Mouse (Mus musculus) MEL (cell line): ENCODE results near the gene Il4i1. TPM values are rescaled to one million over a fixed set of nuclear protein-coding genes. Genes with fewer than 3 reads are reported as not detected.
"Not testable (repeated sequence)": the region's sequence is repeated elsewhere in the genome, so short reads cannot be mapped to it uniquely, and the experiment has no call there.

Experiments used
- DNase-seq: peaks from one replicate; pipeline ENCODE4 v3.0.0; 2011; ENCODE audit warnings: low read depth, low spot score
- H3K27ac ChIP-seq: 2 replicates; pipeline ENCODE4 v1.5.1; 2012; ENCODE audit warnings: low read depth, mild to moderate bottlenecking, control low read depth, low read length, moderate library complexity; ENCODE audit not compliant: control insufficient read depth
- H3K27me3 ChIP-seq, 2 experiments: fragments of 150-350 bp in 1 of 2; sonication (generic) in 1 of 2; 2 replicates each; pipeline ENCODE4 v1.6.1; 2012; ENCODE audit warnings: low read length in 2 of 2, mild to moderate bottlenecking in 2 of 2, improper control_type of control experiment in 1 of 2, moderate library complexity in 1 of 2; ENCODE audit not compliant: insufficient read depth in 2 of 2, control insufficient read depth in 1 of 2
- H3K36me3 ChIP-seq, 2 experiments: 2 replicates each; pipeline ENCODE4 v1.6.1; 2012 to 2014; ENCODE audit warnings: low read length in 2 of 2, improper control_type of control experiment in 1 of 2, inconsistent platforms in 1 of 2, mild to moderate bottlenecking in 1 of 2; ENCODE audit not compliant: insufficient read depth in 2 of 2, control insufficient read depth in 1 of 2
- H3K4me1 ChIP-seq, 2 experiments: fragments of 150-350 bp in 1 of 2; sonication (generic) in 1 of 2; 2 replicates each; pipeline ENCODE4 v1.6.1; 2012; ENCODE audit warnings: low read length in 2 of 2, improper control_type of control experiment in 1 of 2, mild to moderate bottlenecking in 1 of 2; ENCODE audit not compliant: insufficient read depth in 2 of 2, control insufficient read depth in 1 of 2
- H3K4me3 ChIP-seq, 2 experiments: fragments of 150-350 bp in 1 of 2; sonication (generic) in 1 of 2; 2 replicates each; pipeline ENCODE4 v1.5.1; 2012; ENCODE audit warnings: low read depth in 2 of 2, low read length in 2 of 2, mild to moderate bottlenecking in 2 of 2, moderate library complexity in 2 of 2, control low read depth in 1 of 2, improper control_type of control experiment in 1 of 2; ENCODE audit not compliant: control insufficient read depth in 1 of 2, insufficient read depth in 1 of 2
- H3K79me2 ChIP-seq: 2 replicates; pipeline ENCODE4 v1.6.1; 2012; ENCODE audit warnings: mild to moderate bottlenecking, low read length, moderate library complexity; ENCODE audit not compliant: control insufficient read depth, poor library complexity, insufficient read depth
- H3K9ac ChIP-seq: 2 replicates; pipeline ENCODE4 v1.6.1; 2012; ENCODE audit warnings: low read depth, mild to moderate bottlenecking, control low read depth, low read length, moderate library complexity; ENCODE audit not compliant: control insufficient read depth, poor library complexity, severe bottlenecking
- H3K9me3 ChIP-seq: fragments of 150-350 bp; sonication (generic); replicated peaks from 2 replicates; pipeline ENCODE4 v1.6.1; 2012; ENCODE audit warnings: mild to moderate bottlenecking, low read length, improper control_type of control experiment, moderate library complexity; ENCODE audit not compliant: insufficient read depth
- CTCF ChIP-seq, 3 experiments: IDR thresholded peaks in 2 of 3; conservative IDR thresholded peaks in 1 of 3; 2 replicates each; pipeline ENCODE4 v1.5.1; 2011 to 2012; ENCODE audit warnings: low read length in 3 of 3, low read depth in 2 of 3, mild to moderate bottlenecking in 2 of 3, improper control_type of control experiment in 1 of 3, inconsistent platforms in 1 of 3, mixed read lengths in 1 of 3, moderate library complexity in 1 of 3; ENCODE audit not compliant: control insufficient read depth in 1 of 3, insufficient read depth in 1 of 3, poor library complexity in 1 of 3, severe bottlenecking in 1 of 3
- ELF1 ChIP-seq: IDR thresholded peaks from 2 replicates; pipeline ENCODE4 v1.6.1; 2014; ENCODE audit warnings: low read depth, mild to moderate bottlenecking, inconsistent platforms, low read length, improper control_type of control experiment, moderate library complexity
- ETS1 ChIP-seq: IDR thresholded peaks from 2 replicates; pipeline ENCODE4 v1.6.1; 2012; ENCODE audit warnings: low read depth, mild to moderate bottlenecking, inconsistent platforms, low read length, improper control_type of control experiment, moderate library complexity
- KAT2A ChIP-seq: conservative IDR thresholded peaks from 2 replicates; pipeline ENCODE4 v1.6.1; 2012; ENCODE audit warnings: low read depth, low read length, improper control_type of control experiment, inconsistent platforms
- MAFK ChIP-seq: IDR thresholded peaks from 2 replicates; pipeline ENCODE4 v1.6.1; 2011; ENCODE audit warnings: low read depth, mild to moderate bottlenecking, low read length, improper control_type of control experiment, borderline replicate concordance
- MAX ChIP-seq: IDR thresholded peaks from 2 replicates; pipeline ENCODE4 v1.6.1; 2011; ENCODE audit warnings: low read length, improper control_type of control experiment
- MXI1 ChIP-seq: IDR thresholded peaks from 2 replicates; pipeline ENCODE4 v1.6.1; 2011; ENCODE audit warnings: mild to moderate bottlenecking, low read depth, low read length, improper control_type of control experiment
- MYC ChIP-seq: IDR thresholded peaks from 2 replicates; pipeline ENCODE4 v1.6.1; 2011; ENCODE audit warnings: low read depth, mild to moderate bottlenecking, low read length, improper control_type of control experiment, moderate library complexity
- POLR2A ChIP-seq, 2 experiments: IDR thresholded peaks; 2 replicates each; pipeline ENCODE4 v1.6.1; 2011 to 2012; ENCODE audit warnings: low read length in 2 of 2, mild to moderate bottlenecking in 2 of 2, control low read depth in 1 of 2, improper control_type of control experiment in 1 of 2, low read depth in 1 of 2, moderate library complexity in 1 of 2; ENCODE audit not compliant: control insufficient read depth in 1 of 2, insufficient read depth in 1 of 2, poor library complexity in 1 of 2
- RAD21 ChIP-seq: IDR thresholded peaks from 2 replicates; pipeline ENCODE4 v1.6.1; 2011; ENCODE audit warnings: mild to moderate bottlenecking, low read depth, low read length, improper control_type of control experiment
- SIN3A ChIP-seq: IDR thresholded peaks from 2 replicates; pipeline ENCODE4 v1.6.1; 2012; ENCODE audit warnings: low read length, improper control_type of control experiment, inconsistent platforms
- SMC3 ChIP-seq: IDR thresholded peaks from 2 replicates; pipeline ENCODE4 v1.6.1; 2011; ENCODE audit warnings: low read depth, low read length, improper control_type of control experiment
- TAL1 ChIP-seq: IDR thresholded peaks from 2 replicates; pipeline ENCODE4 v1.6.1; 2012; ENCODE audit warnings: mild to moderate bottlenecking, inconsistent platforms, low read length, moderate library complexity, mixed read lengths
- UBTF ChIP-seq: IDR thresholded peaks from 2 replicates; pipeline ENCODE4 v1.6.1; 2012; ENCODE audit warnings: low read depth, mild to moderate bottlenecking, inconsistent platforms, low read length, improper control_type of control experiment, moderate library complexity, borderline replicate concordance; ENCODE audit not compliant: insufficient read depth
- USF2 ChIP-seq, 2 experiments: IDR thresholded peaks; 2 replicates each; pipeline ENCODE4 v1.6.1; 2011 to 2012; ENCODE audit warnings: improper control_type of control experiment in 2 of 2, low read length in 2 of 2, borderline replicate concordance in 1 of 2, inconsistent platforms in 1 of 2, low read depth in 1 of 2, mild to moderate bottlenecking in 1 of 2; ENCODE audit not compliant: insufficient read depth in 1 of 2
- ZC3H11A ChIP-seq: IDR thresholded peaks from 2 replicates; pipeline ENCODE4 v1.6.1; 2012; ENCODE audit warnings: low read depth, mild to moderate bottlenecking, inconsistent platforms, low read length, improper control_type of control experiment
- ZNF384 ChIP-seq: IDR thresholded peaks from 2 replicates; pipeline ENCODE4 v1.6.1; 2012; ENCODE audit warnings: low read depth, mild to moderate bottlenecking, inconsistent platforms, low read length, improper control_type of control experiment
- polyA plus RNA-seq, 2 experiments: library from polyadenylated mRNA; stranded (reverse) in 1 of 2; unstranded in 1 of 2; fragments of >175 nt in 1 of 2; fragments of >200 nt in 1 of 2; gene quantifications; 2 replicates each; pipeline versions ENCODE4 v1.2.1 to v1.2.4; 2012; ENCODE audit warnings: low replicate concordance in 2 of 2, low read depth in 1 of 2; ENCODE audit not compliant: insufficient read length in 2 of 2, insufficient read depth in 1 of 2, missing spikeins in 1 of 2
- total RNA-seq: library from RNA; depleted of rRNA; stranded (reverse); fragments of 300-350 nt; gene quantifications from 2 replicates; pipeline ENCODE4 v1.2.3, GENCODE M21; 2012

Il4i1 gene
- total and polyA plus RNA-seq, 3 experiments: 0.54 to 0.73 TPM; not detected in 1

DNA sequence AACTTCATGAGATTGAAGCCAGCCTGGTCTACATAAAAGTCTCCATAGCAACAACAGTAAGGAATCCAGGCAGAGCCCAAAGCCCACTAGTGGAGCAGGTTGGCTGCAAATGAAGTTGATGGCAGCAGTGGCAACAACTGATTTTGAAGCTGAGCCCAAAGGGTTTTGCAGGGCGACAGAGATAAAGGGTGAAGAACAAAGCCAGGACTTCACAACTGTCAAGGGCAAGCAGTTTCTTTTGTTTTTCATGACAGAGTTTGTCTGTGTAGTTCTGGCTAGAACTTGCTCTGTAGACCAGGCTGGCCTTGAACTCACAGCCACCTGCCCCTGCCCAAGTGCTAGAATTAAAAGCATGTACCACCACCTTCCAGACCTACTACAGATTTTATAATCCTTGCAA is 55.0 kb downstream of the Il4i1 start (continued):
- TF ChIP-seq ZNF384: no peak

DNA sequence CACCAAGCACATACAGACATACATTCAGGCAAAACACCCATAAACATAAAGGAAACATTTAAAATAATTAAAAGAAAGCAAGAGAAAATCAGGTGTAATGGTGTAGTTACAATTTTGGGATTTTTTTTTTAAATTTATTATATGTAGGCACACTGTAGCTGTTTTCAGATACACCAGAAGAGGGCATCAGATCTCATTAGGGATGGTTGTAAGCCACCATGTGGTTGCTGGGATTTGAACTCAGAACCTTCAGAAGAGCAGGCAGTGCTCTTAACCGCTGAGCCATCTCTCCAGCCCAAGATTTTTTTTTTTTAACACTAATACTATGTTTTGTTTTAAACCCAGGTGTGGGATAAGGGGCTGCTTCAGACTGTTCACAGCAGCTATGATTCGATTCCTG is 55.6 kb downstream of the Il4i1 start:
- not testable (repeated sequence) for H3K4me3 ChIP-seq, H3K27me3 ChIP-seq, DNase-seq, H3K9ac ChIP-seq, H3K4me1 ChIP-seq, H3K36me3 ChIP-seq, H3K9me3 ChIP-seq, H3K27ac ChIP-seq, H3K79me2 ChIP-seq
- TF ChIP-seq ZNF384 (peak; percentile 49; the same call in 1 of the 2 replicates), CTCF (IDR thresholded peaks at IDR 0.05 in 2 of 3, conservative IDR thresholded peaks at IDR 0.05 in 1 of 3; ENCODE audit: control insufficient read depth in 1 of 3, insufficient read depth in 1 of 3, low read depth in 2 of 3, low read length in 3 of 3, poor library complexity in 1 of 3, severe bottlenecking in 1 of 3) (peak in 2 of 3 experiments; percentile 16 to 18; a peak in 1 of 6 replicates), SMC3 (0 out of 2 replicates have a peak, but pooled peaks have one; percentile 26), MYC (0 out of 2 replicates have a peak, but pooled peaks have one; percentile 56)

DNA sequence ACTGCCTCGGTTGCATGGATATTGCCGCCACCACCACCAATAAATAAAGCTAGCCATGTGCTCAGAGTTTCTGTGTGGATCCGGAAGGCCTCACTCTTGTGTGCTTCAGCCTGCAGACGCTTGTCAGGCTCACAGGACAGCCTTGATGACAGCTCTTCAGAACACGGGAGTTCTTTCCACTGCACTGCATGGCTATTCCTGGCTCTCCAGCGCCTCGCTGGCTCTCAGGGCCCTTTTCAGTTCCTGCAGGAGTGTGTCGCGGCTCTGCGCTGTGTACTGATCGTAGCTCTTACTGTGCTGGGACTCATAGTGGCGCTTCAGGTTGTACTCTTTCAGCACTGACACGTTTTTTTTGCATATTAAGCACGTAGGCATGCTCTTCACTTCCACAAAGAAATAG is 61.6 kb downstream of the Il4i1 start:
- Histone ChIP-seq H3K27me3 (no peaks in the 10 kb centered on the region), H3K9me3 (no peaks in the 10 kb centered on the region), H3K9ac (no peak overlapping the region), H3K4me3 (no peak overlapping the region), H3K4me1 (no peaks in the 10 kb centered on the region), H3K36me3 (no peaks in the 10 kb centered on the region), H3K27ac (no peak overlapping the region), H3K79me2 (no peaks in the 10 kb centered on the region)
- no peak for TF ChIP-seq USF2 (IDR thresholded peaks at IDR 0.05; ENCODE audit: borderline replicate concordance in 1 of 2, insufficient read depth in 1 of 2, low read depth in 1 of 2, low read length in 2 of 2)
- TF ChIP-seq MAX: no peak
- no peak for TF ChIP-seq MYC
- no peak for TF ChIP-seq KAT2A
- TF ChIP-seq ZC3H11A: no peak
- no peak for TF ChIP-seq MAFK
- no peak for TF ChIP-seq UBTF
- no peak for TF ChIP-seq ELF1
- no peak for TF ChIP-seq TAL1
- no peak for TF ChIP-seq SIN3A
- no peak for TF ChIP-seq ETS1
- no peak for TF ChIP-seq POLR2A (IDR thresholded peaks at IDR 0.05; ENCODE audit: control insufficient read depth in 1 of 2, insufficient read depth in 1 of 2, low read depth in 1 of 2, low read length in 2 of 2, poor library complexity in 1 of 2)
- TF ChIP-seq RAD21: no peak
- no peak for TF ChIP-seq MXI1
- no peak for TF ChIP-seq CTCF (IDR thresholded peaks at IDR 0.05 in 2 of 3, conservative IDR thresholded peaks at IDR 0.05 in 1 of 3; ENCODE audit: control insufficient read depth in 1 of 3, insufficient read depth in 1 of 3, low read depth in 2 of 3, low read length in 3 of 3, poor library complexity in 1 of 3, severe bottlenecking in 1 of 3)
- no peak for DNase-seq
